Mouse (Mus musculus): ENCODE results near the gene Poln.

GRCm38 (mm10) chr5:34132731-34133130 is 36.5 kb downstream of the Poln start:
- TF ChIP-seq CTCF (IDR thresholded peaks at IDR 0.05), result no peak
- no peak for TF ChIP-seq POLR2A (IDR thresholded peaks at IDR 0.05; ENCODE audit: insufficient read depth, low read depth, low read length)
